Mouse (Mus musculus): Measurements from ENCODE around the gene Bicra. TPM values are rescaled to one million over a fixed set of nuclear protein-coding genes. Genes with fewer than 3 reads are reported as not detected.

The Bicra gene
- polyA plus RNA-seq, 1 experiment from 2014 or later: 6.7 TPM

- ATAC-seq (ENCODE audit: low read depth) (no peak), DNase-seq (ENCODE audit: low spot score) (peak; percentile 29)
- Histone ChIP-seq H3K4me2 (ENCODE audit: low read depth, low read length) (no peak overlapping the region), H3K27ac (replicated peaks; ENCODE audit: low read depth, low read length) (0 out of 2 replicates have a peak overlapping the region, but pooled peaks have one; percentile 25), H3K4me1 (ENCODE audit: control insufficient read depth, insufficient read depth, low read length) (0 out of 2 replicates have a peak, but pooled peaks cover 6% of the 10 kb centered on the region), H3K9ac (ENCODE audit: low read depth, low read length) (no peak overlapping the region), H3K36me3 (ENCODE audit: control insufficient read depth, insufficient read depth, low read length) (no peaks in the 10 kb centered on the region), H3K27me3 (replicated peaks; ENCODE audit: control insufficient read depth, insufficient read depth, low read length) (no peaks in the 10 kb centered on the region), H3K9me3 (ENCODE audit: control insufficient read depth, low read length) (no peaks in the 10 kb centered on the region), H3K4me3 (ENCODE audit: low read depth, low read length) (no peak overlapping the region)
- 41% methylated on average over 5 of the region's 5 CpGs for WGBS
Observed at GRCm38 (mm10) chr7:16013722-16014275, 33.9 kb downstream of the Bicra start.

GRCm38 (mm10) chr7:16012576-16013263 is 35.0 kb downstream of the Bicra start:
- Histone ChIP-seq H3K36me3 (ENCODE audit: control insufficient read depth, insufficient read depth, low read length) (no peaks in the 10 kb centered on the region), H3K9me3 (ENCODE audit: control insufficient read depth, low read length) (no peaks in the 10 kb centered on the region), H3K4me3 (ENCODE audit: low read depth, low read length) (no peak overlapping the region), H3K4me1 (ENCODE audit: control insufficient read depth, insufficient read depth, low read length) (0 out of 2 replicates have a peak, but pooled peaks cover 6% of the 10 kb centered on the region), H3K27ac (replicated peaks; ENCODE audit: low read depth, low read length) (no peak overlapping the region), H3K27me3 (replicated peaks; ENCODE audit: control insufficient read depth, insufficient read depth, low read length) (no peaks in the 10 kb centered on the region), H3K4me2 (ENCODE audit: low read depth, low read length) (no peak overlapping the region), H3K9ac (ENCODE audit: low read depth, low read length) (no peak overlapping the region)
- ATAC-seq (ENCODE audit: low read depth) (no peak), DNase-seq (ENCODE audit: low spot score) (no peak)
- WGBS: 77% methylated on average over 11 of the region's 11 CpGs

- H3K9me3 ChIP-seq (ENCODE audit: control insufficient read depth, low read length): no peaks in the 10 kb centered on the region
- H3K4me2 ChIP-seq (ENCODE audit: low read depth, low read length): no peak overlapping the region
- DNase-seq (ENCODE audit: low spot score) (no peak), ATAC-seq (ENCODE audit: low read depth) (no peak)
- H3K9ac ChIP-seq (ENCODE audit: low read depth, low read length): no peak overlapping the region
- H3K36me3 ChIP-seq (ENCODE audit: control insufficient read depth, insufficient read depth, low read length): no peaks in the 10 kb centered on the region
- no peak overlapping the region for H3K4me3 ChIP-seq (ENCODE audit: low read depth, low read length)
- no peak overlapping the region for H3K27ac ChIP-seq (replicated peaks; ENCODE audit: low read depth, low read length)
- 83% methylated on average over 7 of the region's 7 CpGs for WGBS
- H3K27me3 ChIP-seq (replicated peaks; ENCODE audit: control insufficient read depth, insufficient read depth, low read length): no peaks in the 10 kb centered on the region
- H3K4me1 ChIP-seq (ENCODE audit: control insufficient read depth, insufficient read depth, low read length): 0 out of 2 replicates have a peak, but pooled peaks cover 6% of the 10 kb centered on the region
Observed at GRCm38 (mm10) chr7:16011418-16012085, 36.2 kb downstream of the Bicra start.

GRCm38 (mm10) chr7:16010649-16011048 is 37.1 kb downstream of the Bicra start:
- ATAC-seq (ENCODE audit: low read depth) (no peak), DNase-seq (ENCODE audit: low spot score) (no peak)
- no peak overlapping the region for H3K4me3 ChIP-seq (ENCODE audit: low read depth, low read length)
- H3K36me3 ChIP-seq (ENCODE audit: control insufficient read depth, insufficient read depth, low read length): no peaks in the 10 kb centered on the region
- no peak overlapping the region for H3K27ac ChIP-seq (replicated peaks; ENCODE audit: low read depth, low read length)
- H3K4me1 ChIP-seq (ENCODE audit: control insufficient read depth, insufficient read depth, low read length): 0 out of 2 replicates have a peak, but pooled peaks cover 6% of the 10 kb centered on the region
- no peak overlapping the region for H3K9ac ChIP-seq (ENCODE audit: low read depth, low read length)
- no peaks in the 10 kb centered on the region for H3K9me3 ChIP-seq (ENCODE audit: control insufficient read depth, low read length)
- H3K4me2 ChIP-seq (ENCODE audit: low read depth, low read length): no peak overlapping the region
- H3K27me3 ChIP-seq (replicated peaks; ENCODE audit: control insufficient read depth, insufficient read depth, low read length): no peaks in the 10 kb centered on the region
- 74% methylated on average over 5 of the region's 5 CpGs for WGBS

GRCm38 (mm10) chr7:16009636-16010035 is 38.1 kb downstream of the Bicra start:
- no peaks in the 10 kb centered on the region for H3K36me3 ChIP-seq (ENCODE audit: control insufficient read depth, insufficient read depth, low read length)
- H3K9me3 ChIP-seq (ENCODE audit: control insufficient read depth, low read length): no peaks in the 10 kb centered on the region
- no peak overlapping the region for H3K27ac ChIP-seq (replicated peaks; ENCODE audit: low read depth, low read length)
- H3K9ac ChIP-seq (ENCODE audit: low read depth, low read length): no peak overlapping the region
- no peak overlapping the region for H3K4me3 ChIP-seq (ENCODE audit: low read depth, low read length)
- no peak overlapping the region for H3K4me2 ChIP-seq (ENCODE audit: low read depth, low read length)
- H3K4me1 ChIP-seq (ENCODE audit: control insufficient read depth, insufficient read depth, low read length): 0 out of 2 replicates have a peak, but pooled peaks cover 6% of the 10 kb centered on the region
- H3K27me3 ChIP-seq (replicated peaks; ENCODE audit: control insufficient read depth, insufficient read depth, low read length): no peaks in the 10 kb centered on the region
- DNase-seq (ENCODE audit: low spot score) (no peak), ATAC-seq (ENCODE audit: low read depth) (no peak)
- WGBS: 86% methylated on average over 7 of the region's 7 CpGs

- Histone ChIP-seq H3K4me2 (ENCODE audit: low read depth, low read length) (no peak overlapping the region), H3K4me3 (ENCODE audit: low read depth, low read length) (no peak overlapping the region), H3K4me1 (ENCODE audit: control insufficient read depth, insufficient read depth, low read length) (peaks cover 4% of the 10 kb centered on the region; the same call in 1 of the 2 replicates), H3K27me3 (replicated peaks; ENCODE audit: control insufficient read depth, insufficient read depth, low read length) (no peaks in the 10 kb centered on the region), H3K27ac (replicated peaks; ENCODE audit: low read depth, low read length) (peak overlapping the region; percentile 41; the same call in 1 of the 2 replicates), H3K9ac (ENCODE audit: low read depth, low read length) (no peak overlapping the region), H3K9me3 (ENCODE audit: control insufficient read depth, low read length) (no peaks in the 10 kb centered on the region), H3K36me3 (ENCODE audit: control insufficient read depth, insufficient read depth, low read length) (no peaks in the 10 kb centered on the region)
- peak; percentile 78 for ATAC-seq (ENCODE audit: low read depth)
- 83% methylated on average over 3 of the region's 3 CpGs for whole genome bisulfite sequencing
- peak; percentile 78 for DNase-seq (ENCODE audit: low spot score)
Observed at GRCm38 (mm10) chr7:16005020-16005419, 42.7 kb downstream of the Bicra start.

- Histone ChIP-seq H3K4me1 (ENCODE audit: control insufficient read depth, insufficient read depth, low read length) (peaks cover 4% of the 10 kb centered on the region; the same call in 1 of the 2 replicates), H3K27me3 (replicated peaks; ENCODE audit: control insufficient read depth, insufficient read depth, low read length) (no peaks in the 10 kb centered on the region), H3K9me3 (ENCODE audit: control insufficient read depth, low read length) (no peaks in the 10 kb centered on the region), H3K4me2 (ENCODE audit: low read depth, low read length) (no peak overlapping the region), H3K4me3 (ENCODE audit: low read depth, low read length) (no peak overlapping the region), H3K36me3 (ENCODE audit: control insufficient read depth, insufficient read depth, low read length) (peaks cover under 1% of the 10 kb centered on the region; the same call in 1 of the 2 replicates), H3K27ac (replicated peaks; ENCODE audit: low read depth, low read length) (peak overlapping the region; percentile 70), H3K9ac (ENCODE audit: low read depth, low read length) (no peak overlapping the region)
- peak; percentile 75 for ATAC-seq (ENCODE audit: low read depth)
- whole genome bisulfite sequencing: 61% methylated on average over 12 of the region's 12 CpGs
- peak; percentile 74 for DNase-seq (ENCODE audit: low spot score)
Observed at GRCm38 (mm10) chr7:16004177-16004856, 43.4 kb downstream of the Bicra start.

- Histone ChIP-seq H3K9ac (ENCODE audit: low read depth, low read length) (no peak overlapping the region), H3K27me3 (replicated peaks; ENCODE audit: control insufficient read depth, insufficient read depth, low read length) (no peaks in the 10 kb centered on the region), H3K4me3 (ENCODE audit: low read depth, low read length) (no peak overlapping the region), H3K4me2 (ENCODE audit: low read depth, low read length) (no peak overlapping the region), H3K9me3 (ENCODE audit: control insufficient read depth, low read length) (no peaks in the 10 kb centered on the region), H3K4me1 (ENCODE audit: control insufficient read depth, insufficient read depth, low read length) (peaks cover 4% of the 10 kb centered on the region; the same call in 1 of the 2 replicates), H3K27ac (replicated peaks; ENCODE audit: low read depth, low read length) (no peak overlapping the region), H3K36me3 (ENCODE audit: control insufficient read depth, insufficient read depth, low read length) (peaks cover 8% of the 10 kb centered on the region)
- DNase-seq (ENCODE audit: low spot score) (no peak), ATAC-seq (ENCODE audit: low read depth) (no peak)
- 80% methylated on average over 4 of the region's 4 CpGs for WGBS
Observed at GRCm38 (mm10) chr7:16003032-16003431, 44.7 kb downstream of the Bicra start.
